Mouse (Mus musculus): ENCODE data around the gene Urah. TPM values are rescaled to one million over a fixed set of nuclear protein-coding genes. Genes with fewer than 3 reads are reported as not detected.

Gene Urah
- polyA plus RNA-seq, 1 experiment from 2014 or later: 0.39 TPM

Other genes starting within 250 kb of the Urah start
- 0.04 and 0.09 TPM in 2 replicates for gene Olfr46, start 233.7 kb upstream of the Urah start, polyA plus RNA-seq (2016; fragmentation: Nextera tagmentation; extraction: Ambion mirVana)
- gene Olfr61, start 206.0 kb upstream of the Urah start, polyA plus RNA-seq (2016; fragmentation: Nextera tagmentation; extraction: Ambion mirVana): not detected in 2 replicates
- not detected in 2 replicates for gene Olfr53, start 188.6 kb upstream of the Urah start, polyA plus RNA-seq (2016; fragmentation: Nextera tagmentation; extraction: Ambion mirVana)
- gene Olfr539, start 175.1 kb upstream of the Urah start, polyA plus RNA-seq (2016; fragmentation: Nextera tagmentation; extraction: Ambion mirVana): not detected in 2 replicates
- not detected in 2 replicates for gene Olfr45, start 153.1 kb upstream of the Urah start, polyA plus RNA-seq (2016; fragmentation: Nextera tagmentation; extraction: Ambion mirVana)
- gene Olfr541, start 137.8 kb upstream of the Urah start, polyA plus RNA-seq (2016; fragmentation: Nextera tagmentation; extraction: Ambion mirVana): not detected in 2 replicates
- gene Cyp2e1, start 71.3 kb upstream of the Urah start, polyA plus RNA-seq (2016; fragmentation: Nextera tagmentation; extraction: Ambion mirVana): not detected in 2 replicates
- 0.12 TPM in 1 of 2 replicates, not detected in the other for gene Syce1, start 47.2 kb upstream of the Urah start, polyA plus RNA-seq (2016; fragmentation: Nextera tagmentation; extraction: Ambion mirVana)
- gene Zfp941, start 12.8 kb upstream of the Urah start, polyA plus RNA-seq (2016; fragmentation: Nextera tagmentation; extraction: Ambion mirVana): 3.0 and 5.6 TPM in 2 replicates
- not detected in 2 replicates for gene Scgb1c1, start 10.5 kb downstream of the Urah start, polyA plus RNA-seq (2016; fragmentation: Nextera tagmentation; extraction: Ambion mirVana)
- not detected in 2 replicates for gene Odf3, start 12.8 kb downstream of the Urah start, polyA plus RNA-seq (2016; fragmentation: Nextera tagmentation; extraction: Ambion mirVana)
- not detected in 2 replicates for gene Gm45785, start 21.3 kb downstream of the Urah start, polyA plus RNA-seq (2016; fragmentation: Nextera tagmentation; extraction: Ambion mirVana)
- gene Ric8a, start 21.9 kb downstream of the Urah start, polyA plus RNA-seq (2016; fragmentation: Nextera tagmentation; extraction: Ambion mirVana): 54.3 and 71.1 TPM in 2 replicates
- gene Bet1l, start 22.6 kb downstream of the Urah start, polyA plus RNA-seq (2016; fragmentation: Nextera tagmentation; extraction: Ambion mirVana): 20.1 and 25.9 TPM in 2 replicates
- gene Psmd13, start 47.0 kb downstream of the Urah start, polyA plus RNA-seq (2016; fragmentation: Nextera tagmentation; extraction: Ambion mirVana): 343 and 348 TPM in 2 replicates
- 29.2 and 31.8 TPM in 2 replicates for gene Sirt3, start 47.3 kb downstream of the Urah start, polyA plus RNA-seq (2016; fragmentation: Nextera tagmentation; extraction: Ambion mirVana)
- not detected in 2 replicates for gene Cox8b, start 65.4 kb downstream of the Urah start, polyA plus RNA-seq (2016; fragmentation: Nextera tagmentation; extraction: Ambion mirVana)
- 0.05 and 0.07 TPM in 2 replicates for gene Nlrp6, start 85.9 kb downstream of the Urah start, polyA plus RNA-seq (2016; fragmentation: Nextera tagmentation; extraction: Ambion mirVana)
- 15.4 and 17.1 TPM in 2 replicates for gene Pgghg, start 106.4 kb downstream of the Urah start, polyA plus RNA-seq (2016; fragmentation: Nextera tagmentation; extraction: Ambion mirVana)
- 1.2 and 1.3 TPM in 2 replicates for gene Ifitm5, start 115.3 kb downstream of the Urah start, polyA plus RNA-seq (2016; fragmentation: Nextera tagmentation; extraction: Ambion mirVana)
- gene Gm45717, start 120.9 kb downstream of the Urah start, polyA plus RNA-seq (2016; fragmentation: Nextera tagmentation; extraction: Ambion mirVana): 0.42 TPM in 1 of 2 replicates, not detected in the other
- gene Ifitm2, start 121.0 kb downstream of the Urah start, polyA plus RNA-seq (2016; fragmentation: Nextera tagmentation; extraction: Ambion mirVana): 305 and 352 TPM in 2 replicates
- gene Ifitm1, start 132.2 kb downstream of the Urah start, polyA plus RNA-seq (2016; fragmentation: Nextera tagmentation; extraction: Ambion mirVana): 6.3 and 8.4 TPM in 2 replicates
- 13.7 and 16.8 TPM in 2 replicates for gene Ifitm3, start 175.8 kb downstream of the Urah start, polyA plus RNA-seq (2016; fragmentation: Nextera tagmentation; extraction: Ambion mirVana)
- gene Ifitm6, start 182.9 kb downstream of the Urah start, polyA plus RNA-seq (2016; fragmentation: Nextera tagmentation; extraction: Ambion mirVana): 0.21 TPM in 1 of 2 replicates, not detected in the other
- not detected in 2 replicates for gene Gm17387, start 194.1 kb downstream of the Urah start, polyA plus RNA-seq (2016; fragmentation: Nextera tagmentation; extraction: Ambion mirVana)
- gene B4galnt4, start 226.1 kb downstream of the Urah start, polyA plus RNA-seq (2016; fragmentation: Nextera tagmentation; extraction: Ambion mirVana): 26.8 and 29.4 TPM in 2 replicates
- gene Pkp3, start 243.2 kb downstream of the Urah start, polyA plus RNA-seq (2016; fragmentation: Nextera tagmentation; extraction: Ambion mirVana): 1.8 and 2.0 TPM in 2 replicates

Measured in midbrain, embryonic 10.5 days (tissue).